Mouse (Mus musculus) embryonic fibroblast, embryonic 13.5 days (primary cell): ENCODE results near the gene Lipc. TPM values are rescaled to one million over a fixed set of nuclear protein-coding genes. Genes with fewer than 3 reads are reported as not detected.

Source experiments
- H3K27ac ChIP-seq: 2 replicates; pipeline ENCODE4 v1.5.1; 2012; ENCODE audit warnings: low read length, control low read depth, inconsistent platforms; ENCODE audit not compliant: insufficient read depth
- H3K4me1 ChIP-seq: 2 replicates; pipeline ENCODE4 v1.6.1; 2011; ENCODE audit warnings: low read length; ENCODE audit not compliant: control insufficient read depth, insufficient read depth
- H3K4me3 ChIP-seq: 2 replicates; pipeline ENCODE4 v1.5.1; 2011; ENCODE audit warnings: mild to moderate bottlenecking, control low read depth, low read length; ENCODE audit not compliant: insufficient read depth
- CTCF ChIP-seq: IDR thresholded peaks from 2 replicates; pipeline ENCODE4 v1.5.1; 2011; ENCODE audit warnings: mild to moderate bottlenecking, control low read depth, low read length, moderate library complexity, borderline replicate concordance; ENCODE audit not compliant: insufficient read depth
- POLR2A ChIP-seq: IDR thresholded peaks from 2 replicates; pipeline ENCODE4 v1.6.1; 2011; ENCODE audit warnings: low read depth, mild to moderate bottlenecking, control low read depth, low read length, moderate library complexity
- polyA plus RNA-seq: library from polyadenylated mRNA; stranded (reverse); fragments of >200 nt; gene quantifications from 2 replicates; pipeline ENCODE4 v1.2.4, GENCODE M21; 2011; ENCODE audit warnings: low read depth; ENCODE audit not compliant: missing spikeins, insufficient read length

Lipc gene
- polyA plus RNA-seq, 1 experiment, result not detected

- Histone ChIP-seq H3K27ac (no peak overlapping the region), H3K4me3 (no peak overlapping the region), H3K4me1 (no peaks in the 10 kb centered on the region)
- TF ChIP-seq POLR2A, result no peak
- TF ChIP-seq CTCF, result no peak
Observed at GRCm38 (mm10) chr9:70812551-70812950, 139.5 kb downstream of the Lipc start.

DNA sequence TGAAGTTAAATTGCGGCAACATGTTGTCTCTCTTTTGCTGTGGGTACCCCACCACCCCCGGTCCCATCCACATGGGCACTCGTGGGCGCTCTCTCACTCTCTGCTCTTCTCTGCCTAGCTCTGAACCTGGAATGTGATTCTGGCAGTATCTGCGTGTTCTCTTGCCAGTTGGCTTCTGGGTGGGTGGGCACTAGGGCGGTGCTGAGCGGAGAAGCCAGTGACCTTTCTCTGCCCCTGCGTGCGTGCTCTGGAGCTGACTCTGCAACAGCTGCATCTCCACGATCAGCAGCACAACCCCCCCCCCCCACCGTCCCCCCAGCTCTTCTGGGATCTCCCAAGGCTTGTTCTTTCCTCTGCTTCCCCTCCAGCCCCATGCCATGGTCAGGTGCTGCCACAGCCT lies 144.3 kb downstream of the Lipc start:
- no peak overlapping the region for H3K4me3 ChIP-seq
- H3K27ac ChIP-seq, result no peak overlapping the region
- H3K4me1 ChIP-seq, result no peaks in the 10 kb centered on the region
- no peak for TF ChIP-seq CTCF
- TF ChIP-seq POLR2A, result no peak

DNA sequence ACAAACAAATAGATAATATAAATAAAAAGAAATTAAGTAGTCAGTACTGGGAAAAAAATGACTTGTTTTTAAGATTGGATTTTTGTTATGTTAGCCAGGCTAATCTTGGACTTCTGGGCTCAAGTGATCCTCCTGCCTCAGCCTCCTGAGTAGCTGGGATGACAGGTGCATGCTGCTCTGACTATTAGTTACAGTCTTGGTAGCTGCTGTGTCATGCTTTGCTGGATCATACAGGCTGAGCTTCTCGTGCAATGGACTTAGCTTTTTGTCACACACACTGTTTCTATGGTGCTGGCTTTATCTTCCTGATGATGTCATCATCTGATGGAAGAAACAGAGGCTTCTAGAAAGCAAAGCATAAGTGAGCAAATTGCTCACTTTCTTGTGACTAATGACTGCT lies 146.0 kb downstream of the Lipc start:
- H3K4me3 ChIP-seq, result no peak overlapping the region
- H3K4me1 ChIP-seq, result no peaks in the 10 kb centered on the region
- TF ChIP-seq POLR2A, result no peak
- TF ChIP-seq CTCF, result no peak
- H3K27ac ChIP-seq, result no peak overlapping the region

GRCm38 (mm10) chr9:70802816-70803215 lies 149.2 kb downstream of the Lipc start:
- no peak for TF ChIP-seq CTCF
- no peak for TF ChIP-seq POLR2A
- Histone ChIP-seq H3K4me3 (no peak overlapping the region), H3K27ac (no peak overlapping the region), H3K4me1 (no peaks in the 10 kb centered on the region)

DNA sequence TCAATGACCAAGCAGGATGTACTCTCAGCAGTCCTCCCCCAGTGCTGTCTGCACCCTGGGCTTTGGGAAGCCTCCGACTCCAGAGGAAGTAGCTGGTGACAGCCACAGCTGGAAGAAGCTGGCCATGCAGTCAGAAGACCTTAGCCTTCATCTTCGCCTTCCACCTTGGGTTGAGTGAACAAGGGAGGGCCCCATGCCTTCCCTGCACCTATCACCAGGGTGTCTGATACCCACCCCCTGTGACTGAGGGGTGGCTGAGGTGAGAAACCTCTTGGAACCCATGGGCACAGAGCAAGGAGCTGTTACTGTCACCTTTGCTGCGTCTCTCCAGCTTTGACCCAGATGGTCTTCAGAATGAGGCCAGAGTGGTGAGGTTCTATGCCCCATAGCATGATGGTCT lies 150.3 kb downstream of the Lipc start:
- no peak for TF ChIP-seq POLR2A
- no peak for TF ChIP-seq CTCF
- H3K4me3 ChIP-seq, result no peak overlapping the region
- no peaks in the 10 kb centered on the region for H3K4me1 ChIP-seq
- no peak overlapping the region for H3K27ac ChIP-seq

DNA sequence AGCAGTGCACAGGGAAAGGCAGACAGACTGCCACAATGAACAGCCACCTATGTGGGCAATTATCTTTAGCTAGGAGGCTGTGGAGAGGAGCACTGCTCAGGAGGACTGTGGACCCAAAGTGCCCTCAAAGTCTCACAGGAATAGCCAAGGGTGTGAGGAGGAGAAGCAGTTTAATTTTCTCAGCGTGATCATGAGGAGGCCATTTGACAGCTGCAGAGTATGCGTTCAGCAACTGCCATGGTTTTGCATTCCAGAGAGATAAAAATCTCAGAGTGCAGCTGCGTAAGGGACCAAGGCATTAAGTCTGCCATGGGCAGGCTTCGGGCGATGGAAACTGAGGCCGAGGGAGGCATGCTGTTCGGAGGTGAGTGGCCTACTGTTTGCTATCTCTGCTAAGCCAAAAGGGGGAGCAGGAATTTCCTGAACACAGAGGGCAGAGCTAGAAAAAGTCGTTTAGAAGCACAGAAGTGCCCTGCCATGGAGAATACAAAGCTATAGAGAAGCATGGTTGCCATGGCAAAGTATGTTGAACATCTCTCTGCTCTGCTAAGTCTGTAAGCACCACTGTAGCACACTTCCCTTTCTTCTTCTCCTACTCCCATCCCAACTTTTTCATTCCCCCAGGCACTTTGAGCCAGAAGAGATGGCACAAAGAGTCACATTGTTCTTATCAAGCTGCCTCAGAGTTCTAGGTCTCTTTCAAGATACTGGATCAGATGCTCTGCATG lies 151.3 kb downstream of the Lipc start:
- TF ChIP-seq POLR2A, result no peak
- TF ChIP-seq CTCF, result no peak

GRCm38 (mm10) chr9:70795439-70795757 lies 156.6 kb downstream of the Lipc start:
- TF ChIP-seq CTCF, result no peak
- no peak for TF ChIP-seq POLR2A
- no peaks in the 10 kb centered on the region for H3K4me1 ChIP-seq
- H3K4me3 ChIP-seq, result no peak overlapping the region
- no peak overlapping the region for H3K27ac ChIP-seq

More for the DNA sequence above, 151.3 kb downstream of the Lipc start:
- Histone ChIP-seq H3K27ac (no peak overlapping the region), H3K4me1 (no peaks in the 10 kb centered on the region), H3K4me3 (no peak overlapping the region)

- Histone ChIP-seq H3K27ac (no peak overlapping the region), H3K4me3 (no peak overlapping the region), H3K4me1 (no peaks in the 10 kb centered on the region)
- TF ChIP-seq POLR2A, result no peak
- TF ChIP-seq CTCF, result no peak
Observed at GRCm38 (mm10) chr9:70794643-70795438, 157.2 kb downstream of the Lipc start.

GRCm38 (mm10) chr9:70790621-70791020 lies 161.4 kb downstream of the Lipc start:
- TF ChIP-seq CTCF (no peak), POLR2A (no peak)
- H3K4me3 ChIP-seq, result no peak overlapping the region
- H3K4me1 ChIP-seq, result no peaks in the 10 kb centered on the region
- H3K27ac ChIP-seq, result no peak overlapping the region

- TF ChIP-seq POLR2A, result no peak
- TF ChIP-seq CTCF, result no peak
- no peaks in the 10 kb centered on the region for H3K4me1 ChIP-seq
Observed at GRCm38 (mm10) chr9:70788705-70789104, 163.3 kb downstream of the Lipc start.

More at GRCm38 (mm10) chr9:70788705-70789104, 163.3 kb downstream of the Lipc start:
- no peak overlapping the region for H3K27ac ChIP-seq
- H3K4me3 ChIP-seq, result no peak overlapping the region
